Mouse (Mus musculus) adrenal gland, adult (tissue): ENCODE measurements around the gene Sbf1.

Experiments used
- DNase-seq, 2 experiments: peaks; one replicate each; pipeline ENCODE4 v3.0.0; 2022 to 2023; ENCODE audit warnings: low spot score in 1 of 2; ENCODE audit not compliant: inconsistent age in 2 of 2

Gene Sbf1

GRCm38 (mm10) chr15:89322670-89323522 lies 7.8 kb upstream of the Sbf1 start, which contains the start of gene Adm2:
Gene Adm2 (plus strand): TSS chr15:89322720.
- DNase-seq: no peak

GRCm38 (mm10) chr15:89321264-89321663 lies 6.2 kb upstream of the Sbf1 start:
- DNase-seq: no peak

- peak; percentile 23 to 50 for DNase-seq
Observed at GRCm38 (mm10) chr15:89316146-89316545, 1.0 kb upstream of the Sbf1 start.

GRCm38 (mm10) chr15:89314511-89315189 lies 461 bp downstream of the Sbf1 start:
- DNase-seq: peak in 1 of 2 experiments; percentile 70

GRCm38 (mm10) chr15:89314107-89314506 lies 1.0 kb downstream of the Sbf1 start:
- peak in 1 of 2 experiments; percentile 52 for DNase-seq

- DNase-seq: peak; percentile 21 to 40
Observed at GRCm38 (mm10) chr15:89313359-89313758, 1.8 kb downstream of the Sbf1 start.

- peak; percentile 17 to 27 for DNase-seq
Observed at GRCm38 (mm10) chr15:89309962-89310498, 5.1 kb downstream of the Sbf1 start.

GRCm38 (mm10) chr15:89308406-89309139 lies 6.5 kb downstream of the Sbf1 start:
- peak in 1 of 2 experiments; percentile 5 for DNase-seq

- DNase-seq: peak in 1 of 2 experiments; percentile 5
Observed at GRCm38 (mm10) chr15:89307461-89307860, 7.7 kb downstream of the Sbf1 start.

- no peak for DNase-seq
Observed at GRCm38 (mm10) chr15:89305966-89306365, 9.1 kb downstream of the Sbf1 start.

GRCm38 (mm10) chr15:89300600-89300999 lies 14.5 kb downstream of the Sbf1 start:
- no peak for DNase-seq

- no peak for DNase-seq
Observed at GRCm38 (mm10) chr15:89300180-89300579, 14.9 kb downstream of the Sbf1 start.

- no peak for DNase-seq
Observed at GRCm38 (mm10) chr15:89297695-89298094, 17.4 kb downstream of the Sbf1 start.

- peak in 1 of 2 experiments; percentile 57 for DNase-seq
Observed at GRCm38 (mm10) chr15:89296465-89296864, 18.6 kb downstream of the Sbf1 start.

- DNase-seq: no peak
Observed at GRCm38 (mm10) chr15:89295580-89296165, 19.4 kb downstream of the Sbf1 start.

GRCm38 (mm10) chr15:89293778-89294177 lies 21.3 kb downstream of the Sbf1 start:
- DNase-seq: no peak

- DNase-seq: no peak
Observed at GRCm38 (mm10) chr15:89292795-89293194, 22.3 kb downstream of the Sbf1 start.

- DNase-seq: no peak
Observed at GRCm38 (mm10) chr15:89291521-89291920, 23.6 kb downstream of the Sbf1 start.

GRCm38 (mm10) chr15:89289455-89289854 lies 25.7 kb downstream of the Sbf1 start:
- DNase-seq: no peak

GRCm38 (mm10) chr15:89288227-89288767 lies 26.8 kb downstream of the Sbf1 start:
- DNase-seq: no peak
